Mouse (Mus musculus): Measurements from ENCODE around the gene 1700001C02Rik. TPM values are rescaled to one million over a fixed set of nuclear protein-coding genes. Genes with fewer than 3 reads are reported as not detected.

1700001C02Rik gene
- polyA plus RNA-seq, 1 experiment from 2014 or later = not detected

- ATAC-seq (ENCODE audit: low FRiP score) (no peak), DNase-seq (ENCODE audit: low spot score, missing footprints) (no peak)
- Histone ChIP-seq H3K36me3 (ENCODE audit: control insufficient read depth, insufficient read depth, low read length) (no peaks in the 10 kb centered on the region), H3K4me2 (no peak overlapping the region), H3K27ac (ENCODE audit: low read depth, low read length) (no peak overlapping the region), H3K9ac (ENCODE audit: low read length) (no peak overlapping the region), H3K9me3 (ENCODE audit: control insufficient read depth, low read length) (no peaks in the 10 kb centered on the region), H3K4me3 (ENCODE audit: low read depth, low read length) (no peak overlapping the region), H3K27me3 (ENCODE audit: control insufficient read depth, insufficient read depth, low read length) (no peaks in the 10 kb centered on the region), H3K4me1 (ENCODE audit: control insufficient read depth, insufficient read depth, low read length) (no peaks in the 10 kb centered on the region)
- 83% methylated on average over 5 of the region's 5 CpGs for WGBS
Observed at GRCm38 (mm10) chr5:30484591-30484990, 18.7 kb downstream of the 1700001C02Rik start.

DNA sequence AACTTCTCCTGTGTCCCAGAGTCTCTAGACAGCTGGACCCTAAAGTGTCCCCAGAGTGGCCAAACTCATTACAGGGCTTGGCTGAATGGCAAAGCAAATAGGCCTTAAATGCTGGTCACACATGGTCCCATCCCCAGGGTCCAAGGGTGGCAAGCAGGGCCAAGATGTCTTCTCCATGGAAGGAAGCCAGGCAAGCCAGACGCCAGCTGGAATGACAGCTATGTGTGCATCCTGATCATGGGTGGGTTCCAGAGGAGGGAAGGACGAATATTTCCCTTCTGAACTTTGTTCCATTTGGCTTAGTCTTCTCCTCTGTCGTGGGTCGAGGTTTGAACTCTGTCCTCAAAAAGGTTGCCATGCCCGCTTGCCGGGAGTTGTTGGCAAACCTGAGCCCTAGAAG is 19.3 kb downstream of the 1700001C02Rik start:
- Histone ChIP-seq H3K4me2 (no peak overlapping the region), H3K4me1 (ENCODE audit: control insufficient read depth, insufficient read depth, low read length) (no peaks in the 10 kb centered on the region), H3K36me3 (ENCODE audit: control insufficient read depth, insufficient read depth, low read length) (no peaks in the 10 kb centered on the region), H3K9ac (ENCODE audit: low read length) (no peak overlapping the region), H3K9me3 (ENCODE audit: control insufficient read depth, low read length) (no peaks in the 10 kb centered on the region), H3K27me3 (ENCODE audit: control insufficient read depth, insufficient read depth, low read length) (no peaks in the 10 kb centered on the region), H3K4me3 (ENCODE audit: low read depth, low read length) (no peak overlapping the region), H3K27ac (ENCODE audit: low read depth, low read length) (no peak overlapping the region)
- no peak for DNase-seq (ENCODE audit: low spot score, missing footprints)
- WGBS = 84% methylated on average over 6 of the region's 6 CpGs
- ATAC-seq (ENCODE audit: low FRiP score) = no peak

DNA sequence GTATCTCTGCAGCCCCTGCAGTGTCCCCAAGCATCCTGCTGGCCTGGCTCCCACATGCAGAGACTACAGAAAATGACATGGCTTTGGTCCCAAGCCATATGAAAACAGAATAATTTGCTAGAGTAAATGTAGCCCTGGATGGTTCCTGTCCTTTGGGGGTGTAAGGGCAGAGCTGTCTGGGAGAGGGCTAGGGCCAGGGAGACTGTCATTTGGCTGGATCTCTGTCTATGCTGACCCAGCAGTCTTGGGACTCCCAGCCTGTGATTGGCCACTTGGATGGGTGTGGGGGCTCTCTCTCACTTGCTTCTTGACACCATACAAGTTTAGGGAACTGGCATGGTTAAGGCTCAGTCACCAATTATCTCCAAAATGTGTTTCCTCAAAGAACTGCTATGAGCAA is 24.4 kb downstream of the 1700001C02Rik start:
- DNase-seq (ENCODE audit: low spot score, missing footprints) (no peak), ATAC-seq (ENCODE audit: low FRiP score) (no peak)
- Histone ChIP-seq H3K9ac (ENCODE audit: low read length) (no peak overlapping the region), H3K27ac (ENCODE audit: low read depth, low read length) (no peak overlapping the region), H3K4me3 (ENCODE audit: low read depth, low read length) (no peak overlapping the region), H3K27me3 (ENCODE audit: control insufficient read depth, insufficient read depth, low read length) (no peaks in the 10 kb centered on the region), H3K4me2 (no peak overlapping the region), H3K9me3 (ENCODE audit: control insufficient read depth, low read length) (no peaks in the 10 kb centered on the region), H3K36me3 (ENCODE audit: control insufficient read depth, insufficient read depth, low read length) (no peaks in the 10 kb centered on the region), H3K4me1 (ENCODE audit: control insufficient read depth, insufficient read depth, low read length) (no peaks in the 10 kb centered on the region)

GRCm38 (mm10) chr5:30490845-30491244 is 25.0 kb downstream of the 1700001C02Rik start:
- H3K4me3 ChIP-seq (ENCODE audit: low read depth, low read length) = no peak overlapping the region
- no peaks in the 10 kb centered on the region for H3K36me3 ChIP-seq (ENCODE audit: control insufficient read depth, insufficient read depth, low read length)
- no peaks in the 10 kb centered on the region for H3K4me1 ChIP-seq (ENCODE audit: control insufficient read depth, insufficient read depth, low read length)
- H3K27me3 ChIP-seq (ENCODE audit: control insufficient read depth, insufficient read depth, low read length) = no peaks in the 10 kb centered on the region
- H3K9me3 ChIP-seq (ENCODE audit: control insufficient read depth, low read length) = no peaks in the 10 kb centered on the region
- H3K4me2 ChIP-seq = no peak overlapping the region
- ATAC-seq (ENCODE audit: low FRiP score) = no peak
- H3K27ac ChIP-seq (ENCODE audit: low read depth, low read length) = no peak overlapping the region
- no peak overlapping the region for H3K9ac ChIP-seq (ENCODE audit: low read length)
- WGBS = 84% methylated on average over 5 of the region's 5 CpGs
- DNase-seq (ENCODE audit: low spot score, missing footprints) = no peak

DNA sequence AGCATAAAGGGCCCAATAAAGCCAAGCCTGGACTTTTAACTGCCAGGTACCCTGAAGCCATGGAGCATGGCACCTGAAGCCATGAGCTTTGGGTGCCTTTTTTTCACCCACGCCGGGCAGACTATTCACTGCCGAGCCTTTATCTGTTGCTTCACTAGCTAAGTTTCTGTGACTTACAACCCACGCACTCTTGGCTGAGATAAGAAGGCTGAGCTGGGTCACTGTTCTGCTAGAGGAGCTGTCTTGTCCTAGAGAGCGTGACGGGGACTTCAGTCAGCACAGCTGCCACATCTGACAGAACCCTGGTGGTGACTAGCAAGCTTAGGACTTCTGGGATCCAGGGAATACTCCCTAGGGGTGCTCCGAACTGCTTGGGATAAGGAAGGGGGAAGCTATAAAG is 27.9 kb downstream of the 1700001C02Rik start:
- H3K9me3 ChIP-seq (ENCODE audit: control insufficient read depth, low read length) = no peaks in the 10 kb centered on the region
- no peak for ATAC-seq (ENCODE audit: low FRiP score)
- no peak overlapping the region for H3K4me3 ChIP-seq (ENCODE audit: low read depth, low read length)
- no peak overlapping the region for H3K4me2 ChIP-seq
- no peak overlapping the region for H3K9ac ChIP-seq (ENCODE audit: low read length)
- H3K4me1 ChIP-seq (ENCODE audit: control insufficient read depth, insufficient read depth, low read length) = no peaks in the 10 kb centered on the region
- WGBS = 75% methylated on average over 7 of the region's 7 CpGs
- DNase-seq (ENCODE audit: low spot score, missing footprints) = no peak
- no peaks in the 10 kb centered on the region for H3K27me3 ChIP-seq (ENCODE audit: control insufficient read depth, insufficient read depth, low read length)
- no peak overlapping the region for H3K27ac ChIP-seq (ENCODE audit: low read depth, low read length)
- H3K36me3 ChIP-seq (ENCODE audit: control insufficient read depth, insufficient read depth, low read length) = no peaks in the 10 kb centered on the region

- Histone ChIP-seq H3K4me1 (ENCODE audit: control insufficient read depth, insufficient read depth, low read length) (no peaks in the 10 kb centered on the region), H3K36me3 (ENCODE audit: control insufficient read depth, insufficient read depth, low read length) (no peaks in the 10 kb centered on the region), H3K9me3 (ENCODE audit: control insufficient read depth, low read length) (no peaks in the 10 kb centered on the region), H3K27ac (ENCODE audit: low read depth, low read length) (no peak overlapping the region), H3K27me3 (ENCODE audit: control insufficient read depth, insufficient read depth, low read length) (no peaks in the 10 kb centered on the region), H3K4me3 (ENCODE audit: low read depth, low read length) (no peak overlapping the region), H3K4me2 (no peak overlapping the region), H3K9ac (ENCODE audit: low read length) (no peak overlapping the region)
- ATAC-seq (ENCODE audit: low FRiP score) = no peak
- DNase-seq (ENCODE audit: low spot score, missing footprints) = no peak
- WGBS = 85% methylated on average over 7 of the region's 7 CpGs
Observed at GRCm38 (mm10) chr5:30494606-30495005, 28.8 kb downstream of the 1700001C02Rik start.

DNA sequence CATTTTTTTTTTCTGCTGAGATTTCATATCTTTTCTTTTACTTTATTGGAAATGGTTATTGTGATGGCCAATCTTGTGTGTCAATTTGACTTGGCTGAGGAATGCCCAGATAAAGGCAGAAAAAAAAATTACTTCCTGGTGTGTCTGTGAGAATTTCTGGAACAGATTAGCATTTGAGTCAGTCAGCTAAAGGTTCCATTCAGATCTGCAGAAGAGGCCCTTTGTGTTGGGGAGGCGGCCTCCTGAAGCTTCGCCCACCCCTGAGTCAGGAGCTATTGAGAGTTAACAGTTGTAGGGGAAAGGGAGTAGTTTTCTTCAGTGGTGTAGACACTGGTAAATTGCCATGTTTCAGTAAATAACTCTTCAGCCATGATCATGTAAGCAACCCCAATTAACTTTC is 29.4 kb downstream of the 1700001C02Rik start:
- no peak for ATAC-seq (ENCODE audit: low FRiP score)
- WGBS = 47% methylated on average over 2 of the region's 2 CpGs

GRCm38 (mm10) chr5:30496821-30497220 is 31.0 kb downstream of the 1700001C02Rik start:
- no peak overlapping the region for H3K9ac ChIP-seq (ENCODE audit: low read length)
- no peak overlapping the region for H3K27ac ChIP-seq (ENCODE audit: low read depth, low read length)
- WGBS = 85% methylated on average over 8 of the region's 8 CpGs
- no peak overlapping the region for H3K4me3 ChIP-seq (ENCODE audit: low read depth, low read length)
- no peak for ATAC-seq (ENCODE audit: low FRiP score)
- H3K36me3 ChIP-seq (ENCODE audit: control insufficient read depth, insufficient read depth, low read length) = no peaks in the 10 kb centered on the region
- H3K4me2 ChIP-seq = no peak overlapping the region
- H3K27me3 ChIP-seq (ENCODE audit: control insufficient read depth, insufficient read depth, low read length) = no peaks in the 10 kb centered on the region
- no peak for DNase-seq (ENCODE audit: low spot score, missing footprints)
- no peaks in the 10 kb centered on the region for H3K9me3 ChIP-seq (ENCODE audit: control insufficient read depth, low read length)
- H3K4me1 ChIP-seq (ENCODE audit: control insufficient read depth, insufficient read depth, low read length) = no peaks in the 10 kb centered on the region

More for the DNA sequence above, 29.4 kb downstream of the 1700001C02Rik start:
- Histone ChIP-seq H3K4me3 (ENCODE audit: low read depth, low read length) (no peak overlapping the region), H3K4me1 (ENCODE audit: control insufficient read depth, insufficient read depth, low read length) (no peaks in the 10 kb centered on the region), H3K27ac (ENCODE audit: low read depth, low read length) (no peak overlapping the region), H3K36me3 (ENCODE audit: control insufficient read depth, insufficient read depth, low read length) (no peaks in the 10 kb centered on the region), H3K9me3 (ENCODE audit: control insufficient read depth, low read length) (no peaks in the 10 kb centered on the region), H3K9ac (ENCODE audit: low read length) (no peak overlapping the region), H3K4me2 (no peak overlapping the region), H3K27me3 (ENCODE audit: control insufficient read depth, insufficient read depth, low read length) (no peaks in the 10 kb centered on the region)
- DNase-seq (ENCODE audit: low spot score, missing footprints) = no peak

DNA sequence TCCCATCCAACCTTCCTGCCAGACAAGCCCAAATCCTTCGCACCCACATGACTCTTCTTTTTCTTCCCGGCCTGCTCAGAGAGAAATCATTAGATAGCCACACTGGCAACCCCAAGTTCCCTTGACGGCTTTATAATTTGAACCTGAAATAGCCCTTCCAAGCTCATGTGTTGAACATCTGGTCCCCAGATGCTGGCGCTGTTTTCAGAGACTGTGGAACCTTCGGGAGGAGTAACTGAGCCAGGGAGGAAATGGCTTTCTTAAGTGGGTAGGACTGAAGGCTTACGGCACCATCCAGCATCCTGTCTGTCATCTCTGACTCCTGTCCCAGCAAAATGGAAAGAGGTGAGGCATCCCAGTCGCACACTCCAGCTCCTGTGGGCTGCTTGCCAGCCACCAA is 31.5 kb downstream of the 1700001C02Rik start:
- DNase-seq (ENCODE audit: low spot score, missing footprints) (no peak), ATAC-seq (ENCODE audit: low FRiP score) (no peak)
- Histone ChIP-seq H3K4me1 (ENCODE audit: control insufficient read depth, insufficient read depth, low read length) (no peaks in the 10 kb centered on the region), H3K4me3 (ENCODE audit: low read depth, low read length) (no peak overlapping the region), H3K27ac (ENCODE audit: low read depth, low read length) (no peak overlapping the region), H3K27me3 (ENCODE audit: control insufficient read depth, insufficient read depth, low read length) (no peaks in the 10 kb centered on the region), H3K4me2 (no peak overlapping the region), H3K36me3 (ENCODE audit: control insufficient read depth, insufficient read depth, low read length) (no peaks in the 10 kb centered on the region), H3K9ac (ENCODE audit: low read length) (no peak overlapping the region), H3K9me3 (ENCODE audit: control insufficient read depth, low read length) (no peaks in the 10 kb centered on the region)
- WGBS = 77% methylated on average over 7 of the region's 7 CpGs

DNA sequence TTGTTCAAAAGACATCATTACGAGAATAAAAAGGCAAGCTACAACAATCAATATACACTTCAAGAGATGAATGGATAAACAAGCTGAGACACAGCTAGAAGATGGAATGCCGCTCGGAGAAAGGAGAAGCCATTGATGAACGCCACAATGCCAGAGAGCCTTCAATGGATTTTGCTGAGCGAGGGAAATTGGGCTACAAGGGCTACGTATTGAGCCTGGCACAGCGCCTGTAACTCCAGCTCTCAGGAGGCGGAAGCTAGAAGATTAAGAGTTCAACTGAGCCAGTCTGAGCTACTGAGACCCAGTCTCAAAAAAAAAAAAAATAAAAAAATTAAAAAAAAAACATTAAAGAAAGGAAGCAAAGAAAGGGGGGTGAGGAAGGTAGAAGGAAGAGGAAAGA is 47.3 kb downstream of the 1700001C02Rik start:
- Histone ChIP-seq H3K9me3 (ENCODE audit: control insufficient read depth, low read length) (no peaks in the 10 kb centered on the region), H3K27ac (ENCODE audit: low read depth, low read length) (no peak overlapping the region), H3K9ac (ENCODE audit: low read length) (no peak overlapping the region), H3K4me3 (ENCODE audit: low read depth, low read length) (no peak overlapping the region), H3K27me3 (ENCODE audit: control insufficient read depth, insufficient read depth, low read length) (no peaks in the 10 kb centered on the region), H3K4me1 (ENCODE audit: control insufficient read depth, insufficient read depth, low read length) (no peaks in the 10 kb centered on the region), H3K4me2 (no peak overlapping the region), H3K36me3 (ENCODE audit: control insufficient read depth, insufficient read depth, low read length) (no peaks in the 10 kb centered on the region)
- DNase-seq (ENCODE audit: low spot score, missing footprints) (no peak), ATAC-seq (ENCODE audit: low FRiP score) (no peak)
- 85% methylated on average over 8 of the region's 8 CpGs for WGBS

Data from midbrain, embryonic 11.5 days (tissue).